Mouse (Mus musculus): ENCODE results near the gene Isg15.

Isg15 gene

DNA sequence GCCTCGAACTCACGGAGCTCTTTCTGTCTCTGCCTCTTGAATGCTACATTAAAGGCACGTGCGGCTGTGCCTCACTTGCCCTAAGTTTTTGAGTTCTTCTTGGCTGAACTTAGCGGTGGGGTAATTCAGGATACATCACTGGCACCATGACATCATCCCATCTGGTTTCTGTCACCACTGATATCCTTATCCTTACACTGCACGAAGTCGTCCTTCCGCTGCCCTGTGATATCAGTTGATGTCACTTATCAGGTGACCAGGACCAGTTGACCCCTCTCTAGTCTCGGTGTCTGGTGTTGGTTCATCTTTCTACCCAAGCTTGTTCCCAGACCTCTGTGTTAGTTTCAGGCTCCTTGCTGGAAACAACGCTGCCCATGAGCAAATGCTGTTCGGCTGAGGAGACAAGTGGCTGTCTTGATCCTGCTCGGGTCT is 1.9 kb upstream of the Isg15 start:
- no peak for DNase-seq

- DNase-seq, result peak; percentile 79
Observed at GRCm38 (mm10) chr4:156197829-156198205, 2.8 kb downstream of the Isg15 start.

GRCm38 (mm10) chr4:156197131-156197828 is 3.3 kb downstream of the Isg15 start, which contains the start of gene Agrn:
TSS of gene Agrn (minus strand) at chr4:156197488.
- peak; percentile 73 for DNase-seq

DNA sequence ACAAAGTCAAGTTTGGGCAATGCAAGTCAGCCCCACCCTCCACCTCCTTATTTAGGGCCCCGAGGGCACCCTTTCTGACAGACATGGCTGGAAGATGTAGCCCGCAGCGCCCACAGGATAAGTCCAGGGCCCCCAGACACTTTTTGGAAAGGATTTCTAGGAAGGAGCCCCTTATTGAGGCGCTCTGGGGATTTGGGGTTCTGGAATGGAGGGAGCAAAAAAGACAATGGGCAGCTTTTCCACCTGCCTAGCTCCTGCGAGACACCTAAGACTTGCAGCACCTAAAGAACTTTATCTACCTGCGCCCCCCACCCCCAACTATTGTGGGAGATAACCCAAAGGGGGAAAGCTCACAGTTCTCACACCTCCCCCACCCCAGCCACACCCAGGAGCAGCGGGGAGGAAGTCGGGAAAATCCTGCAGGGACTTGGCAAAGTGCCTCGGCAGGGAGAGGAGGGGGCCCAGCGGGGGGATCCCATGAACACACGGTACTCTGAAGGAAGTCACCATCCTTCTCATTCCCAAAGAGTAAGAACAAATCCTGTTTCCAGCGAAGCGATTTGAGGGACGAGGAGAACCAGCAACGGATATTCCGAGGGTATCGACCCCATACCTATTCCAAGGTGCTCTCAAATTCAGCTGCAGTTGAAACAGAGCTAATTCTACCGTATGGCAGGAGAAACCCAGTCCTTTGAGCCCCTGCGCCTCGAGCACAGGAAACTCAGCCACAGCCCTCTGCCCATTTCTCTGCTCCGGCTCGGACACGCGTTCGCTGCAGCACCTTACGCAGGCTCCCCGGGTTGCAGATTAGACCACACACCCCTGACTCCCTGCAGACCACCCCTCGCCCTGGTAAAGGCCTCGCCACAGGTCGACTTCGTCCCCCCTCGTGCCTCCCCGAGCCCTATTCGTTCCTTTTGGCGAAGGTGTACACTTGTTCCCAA is 4.4 kb downstream of the Isg15 start:
- peak; percentile 77 for DNase-seq

DNA sequence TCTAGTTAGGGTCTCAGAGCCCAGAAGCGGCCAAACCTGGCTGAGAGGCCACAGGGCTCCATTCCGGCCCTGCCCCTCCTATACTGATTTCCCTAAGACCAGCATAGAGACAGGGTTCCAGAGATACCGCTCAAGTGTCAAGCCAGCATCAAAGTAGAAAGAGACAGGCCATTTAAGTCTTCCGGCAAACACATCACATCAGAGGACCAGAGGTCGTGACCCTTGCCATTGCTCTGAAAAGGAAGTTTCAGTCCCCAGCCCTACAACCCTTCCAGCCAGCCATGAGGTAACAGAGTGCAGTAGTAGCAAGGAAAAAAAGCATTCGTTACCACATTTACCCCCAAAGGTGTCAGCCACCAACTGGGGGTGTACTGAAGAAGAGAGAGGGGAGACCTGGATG is 6.3 kb downstream of the Isg15 start:
- DNase-seq, result no peak

DNA sequence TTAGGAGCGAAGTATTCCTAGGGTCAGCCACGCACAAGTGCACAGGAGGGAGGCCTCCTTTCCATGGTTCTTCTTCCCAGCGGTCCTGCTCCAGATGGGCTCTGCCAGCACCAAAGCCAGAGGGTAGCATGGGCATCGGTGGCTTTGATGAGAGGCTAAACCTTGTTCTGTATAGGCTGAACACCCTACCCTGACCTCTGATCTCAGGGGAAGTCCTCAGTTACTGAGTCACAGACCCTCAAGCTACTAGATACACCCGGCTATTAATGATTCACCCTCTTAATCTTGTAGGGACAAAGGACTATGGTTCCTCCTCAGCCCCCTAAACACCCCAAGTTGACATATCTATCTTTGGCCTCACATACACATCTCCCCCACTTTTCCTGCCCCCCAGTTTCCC is 6.7 kb downstream of the Isg15 start:
- DNase-seq, result no peak

DNA sequence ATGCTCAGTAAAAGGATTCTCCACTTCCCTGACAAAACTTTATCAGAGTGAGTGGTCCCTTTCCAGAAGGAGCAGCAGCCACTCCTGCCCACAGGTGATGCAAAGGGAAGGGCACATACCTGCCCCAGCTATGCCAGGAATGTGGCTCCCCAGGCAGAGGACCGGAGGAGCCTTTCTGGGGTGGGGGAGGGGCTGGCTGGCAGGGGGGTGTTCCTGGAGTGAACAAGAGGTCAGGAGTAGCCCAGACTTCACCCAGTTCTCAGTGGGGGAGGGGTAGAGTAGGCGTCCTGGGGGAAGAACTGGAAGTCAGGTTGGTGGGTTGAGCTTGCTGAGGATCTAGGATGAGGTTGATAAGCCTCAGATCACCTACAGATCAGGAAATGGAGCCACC is 7.4 kb downstream of the Isg15 start:
- no peak for DNase-seq

- peak; percentile 61 for DNase-seq
Observed at GRCm38 (mm10) chr4:156192421-156193199, 8.0 kb downstream of the Isg15 start.

DNA sequence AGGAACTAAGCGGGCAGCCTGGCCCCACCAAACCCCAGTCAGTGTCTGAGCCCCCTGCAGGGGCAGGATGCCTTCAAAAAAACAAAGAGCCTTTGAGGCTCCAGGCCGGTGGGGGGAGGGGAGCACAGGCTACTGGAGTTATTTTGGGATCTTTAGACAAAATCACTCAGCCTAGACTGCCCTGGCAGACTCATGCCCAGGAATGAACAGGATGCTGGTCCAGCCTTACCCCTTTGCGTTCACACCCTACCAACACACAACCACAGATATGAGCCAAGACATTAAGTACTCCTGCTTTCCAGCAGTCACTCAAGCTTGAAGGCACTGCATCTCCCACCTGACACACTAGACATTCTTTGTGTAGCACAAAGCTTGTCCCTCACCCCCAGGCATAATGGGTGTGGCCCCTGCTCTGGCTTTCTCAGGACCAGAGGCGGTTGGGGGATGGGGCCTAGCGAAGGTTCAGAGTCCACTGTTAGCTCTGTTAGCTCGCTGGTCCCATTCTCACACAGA is 11.8 kb downstream of the Isg15 start:
- DNase-seq, result peak; percentile 67

- DNase-seq, result no peak
Observed at GRCm38 (mm10) chr4:156188162-156188810, 12.3 kb downstream of the Isg15 start.

GRCm38 (mm10) chr4:156185950-156186850 is 14.4 kb downstream of the Isg15 start:
- DNase-seq, result peak; percentile 67

GRCm38 (mm10) chr4:156185456-156185949 is 15.1 kb downstream of the Isg15 start:
- peak; percentile 40 for DNase-seq

- no peak for DNase-seq
Observed at GRCm38 (mm10) chr4:156184291-156184954, 16.2 kb downstream of the Isg15 start.

DNA sequence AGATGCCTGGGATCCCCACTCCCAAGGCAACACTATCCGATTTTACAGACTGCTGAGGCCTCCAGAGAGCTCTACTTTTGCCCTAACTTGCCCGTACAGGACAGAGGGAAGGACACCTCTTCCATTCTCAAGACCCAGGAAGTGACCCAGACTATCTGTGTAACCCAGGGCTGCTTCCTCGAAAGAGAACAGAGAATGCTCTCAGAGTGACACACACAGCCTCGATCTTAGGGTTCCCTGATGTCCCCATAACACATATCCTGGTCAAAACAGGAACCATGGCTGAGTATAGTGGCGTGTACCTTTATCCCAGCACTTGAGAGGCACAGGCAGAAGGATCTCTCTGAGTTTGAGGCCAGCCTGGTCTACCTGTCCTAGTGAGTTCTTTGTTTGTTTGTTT is 16.9 kb downstream of the Isg15 start:
- no peak for DNase-seq

DNA sequence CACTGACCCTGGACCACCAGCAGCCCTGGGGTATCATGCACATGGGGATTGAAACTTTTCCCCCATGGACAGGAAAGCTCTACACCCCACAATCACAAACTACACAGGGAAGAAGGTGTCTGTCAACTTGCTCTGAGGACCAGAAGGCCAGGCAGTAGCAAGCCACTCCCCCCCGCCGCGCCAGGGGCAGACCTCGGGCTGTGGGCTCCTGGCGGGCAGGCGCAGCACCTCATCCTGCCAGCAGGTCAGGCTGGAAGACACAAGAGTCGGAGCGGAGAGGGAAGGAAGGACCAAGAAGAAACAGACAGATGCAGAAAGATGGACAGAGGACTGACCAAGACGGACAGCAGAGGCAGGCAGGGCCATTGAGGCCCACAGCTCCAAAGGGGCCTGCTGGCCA is 23.0 kb downstream of the Isg15 start:
- DNase-seq, result no peak

DNA sequence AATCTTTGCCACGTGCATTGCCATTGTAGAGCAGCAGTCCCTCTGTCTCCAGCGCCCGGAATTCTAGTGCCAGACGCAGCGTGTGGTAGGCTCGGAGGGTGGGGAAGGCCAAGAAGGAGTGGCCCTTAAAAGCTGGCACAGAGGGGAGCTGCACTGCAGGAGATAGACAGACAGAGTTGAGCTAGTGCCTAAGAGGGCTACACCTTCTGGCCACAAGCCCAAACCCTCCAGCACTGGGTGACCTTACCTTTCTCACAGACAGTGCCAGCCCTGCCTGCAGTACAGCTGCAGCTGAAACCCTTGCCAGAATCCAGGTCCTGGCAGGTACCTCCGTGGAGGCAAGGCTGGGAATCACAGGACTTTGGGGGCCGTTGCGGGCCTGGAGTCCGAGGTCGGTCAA is 28.8 kb downstream of the Isg15 start:
- peak; percentile 3 for DNase-seq

- peak; percentile 2 for DNase-seq
Observed at GRCm38 (mm10) chr4:156169129-156169528, 31.5 kb downstream of the Isg15 start.

GRCm38 (mm10) chr4:156168611-156169010 is 32.0 kb downstream of the Isg15 start:
- DNase-seq, result peak; percentile 1

GRCm38 (mm10) chr4:156166477-156166876 is 34.1 kb downstream of the Isg15 start:
- peak; percentile 3 for DNase-seq

GRCm38 (mm10) chr4:156154771-156155170 is 45.8 kb downstream of the Isg15 start:
- DNase-seq, result no peak

Data from right cerebral cortex, postnatal 4 days (tissue).